Mouse (Mus musculus): ENCODE data around the gene Gm45711. TPM values are rescaled to one million over a fixed set of nuclear protein-coding genes. Genes with fewer than 3 reads are reported as not detected.

Gm45711 gene
- polyA plus RNA-seq, 1 experiment from 2014 or later, result not detected

- peak; percentile 4; the same call in 1 of the 2 replicates for ATAC-seq (replicated peaks; ENCODE audit: insufficient number of reproducible peaks, low FRiP score, low TSS enrichment, low read depth)
- DNase-seq (ENCODE audit: low spot score), result peak; percentile 91
- H3K4me2 ChIP-seq (ENCODE audit: low read depth, low read length), result no peak overlapping the region
- no peak overlapping the region for H3K9ac ChIP-seq (replicated peaks; ENCODE audit: low read length)
- no peak overlapping the region for H3K4me3 ChIP-seq (ENCODE audit: low read depth, low read length)
- H3K27ac ChIP-seq (replicated peaks; ENCODE audit: low read depth, low read length), result no peak overlapping the region
- no peaks in the 10 kb centered on the region for H3K9me3 ChIP-seq (replicated peaks; ENCODE audit: control insufficient read depth, low read length)
- H3K27me3 ChIP-seq (ENCODE audit: control insufficient read depth, insufficient read depth, low read length), result no peaks in the 10 kb centered on the region
- H3K4me1 ChIP-seq (ENCODE audit: control insufficient read depth, insufficient read depth, low read length), result no peaks in the 10 kb centered on the region
- H3K36me3 ChIP-seq (replicated peaks; ENCODE audit: control insufficient read depth, insufficient read depth, low read depth, low read length), result peaks cover 3% of the 10 kb centered on the region; the same call in 1 of the 2 replicates
- WGBS, result 15% methylated on average over 7 of the region's 7 CpGs
These were observed 34.1 kb upstream of the Gm45711 start for GRCm38 (mm10) chr8:104343957-104344356.

GRCm38 (mm10) chr8:104342426-104342825 lies 32.5 kb upstream of the Gm45711 start:
- H3K4me1 ChIP-seq (ENCODE audit: control insufficient read depth, insufficient read depth, low read length), result no peaks in the 10 kb centered on the region
- WGBS, result 80% methylated on average over 5 of the region's 5 CpGs
- no peaks in the 10 kb centered on the region for H3K27me3 ChIP-seq (ENCODE audit: control insufficient read depth, insufficient read depth, low read length)
- ATAC-seq (replicated peaks; ENCODE audit: insufficient number of reproducible peaks, low FRiP score, low TSS enrichment, low read depth) (no peak), DNase-seq (ENCODE audit: low spot score) (no peak)
- H3K27ac ChIP-seq (replicated peaks; ENCODE audit: low read depth, low read length), result no peak overlapping the region
- H3K9me3 ChIP-seq (replicated peaks; ENCODE audit: control insufficient read depth, low read length), result no peaks in the 10 kb centered on the region
- no peak overlapping the region for H3K4me2 ChIP-seq (ENCODE audit: low read depth, low read length)
- H3K4me3 ChIP-seq (ENCODE audit: low read depth, low read length), result no peak overlapping the region
- H3K9ac ChIP-seq (replicated peaks; ENCODE audit: low read length), result no peak overlapping the region
- peaks cover 3% of the 10 kb centered on the region; the same call in 1 of the 2 replicates for H3K36me3 ChIP-seq (replicated peaks; ENCODE audit: control insufficient read depth, insufficient read depth, low read depth, low read length)

GRCm38 (mm10) chr8:104341678-104342077 lies 31.8 kb upstream of the Gm45711 start:
- H3K4me2 ChIP-seq (ENCODE audit: low read depth, low read length), result peak overlapping the region; percentile 64
- H3K4me3 ChIP-seq (ENCODE audit: low read depth, low read length), result peak overlapping the region; percentile 56
- DNase-seq (ENCODE audit: low spot score) (no peak), ATAC-seq (replicated peaks; ENCODE audit: insufficient number of reproducible peaks, low FRiP score, low TSS enrichment, low read depth) (0 out of 2 replicates have a peak, but pooled peaks have one; percentile 4)
- 32% methylated on average over 6 of the region's 6 CpGs for WGBS
- H3K9ac ChIP-seq (replicated peaks; ENCODE audit: low read length), result no peak overlapping the region
- no peaks in the 10 kb centered on the region for H3K4me1 ChIP-seq (ENCODE audit: control insufficient read depth, insufficient read depth, low read length)
- H3K27me3 ChIP-seq (ENCODE audit: control insufficient read depth, insufficient read depth, low read length), result no peaks in the 10 kb centered on the region
- H3K27ac ChIP-seq (replicated peaks; ENCODE audit: low read depth, low read length), result no peak overlapping the region
- peaks cover 3% of the 10 kb centered on the region; the same call in 1 of the 2 replicates for H3K36me3 ChIP-seq (replicated peaks; ENCODE audit: control insufficient read depth, insufficient read depth, low read depth, low read length)
- no peaks in the 10 kb centered on the region for H3K9me3 ChIP-seq (replicated peaks; ENCODE audit: control insufficient read depth, low read length)

- Histone ChIP-seq H3K27ac (replicated peaks; ENCODE audit: low read depth, low read length) (peak overlapping the region; percentile 53), H3K9me3 (replicated peaks; ENCODE audit: control insufficient read depth, low read length) (no peaks in the 10 kb centered on the region), H3K36me3 (replicated peaks; ENCODE audit: control insufficient read depth, insufficient read depth, low read depth, low read length) (no peaks in the 10 kb centered on the region; the same call in 1 of the 2 replicates), H3K27me3 (ENCODE audit: control insufficient read depth, insufficient read depth, low read length) (no peaks in the 10 kb centered on the region), H3K4me1 (ENCODE audit: control insufficient read depth, insufficient read depth, low read length) (no peaks in the 10 kb centered on the region), H3K4me3 (ENCODE audit: low read depth, low read length) (peak overlapping the region; percentile 56), H3K9ac (replicated peaks; ENCODE audit: low read length) (peak overlapping the region; percentile 88), H3K4me2 (ENCODE audit: low read depth, low read length) (peak overlapping the region; percentile 64)
- WGBS, result under 1% methylated on average over 23 of the region's 24 CpGs
- ATAC-seq (replicated peaks; ENCODE audit: insufficient number of reproducible peaks, low FRiP score, low TSS enrichment, low read depth), result peak; percentile 64
- DNase-seq (ENCODE audit: low spot score), result peak; percentile 79
These were observed 31.3 kb upstream of the Gm45711 start for GRCm38 (mm10) chr8:104341106-104341561.

GRCm38 (mm10) chr8:104340233-104341105 lies 30.6 kb upstream of the Gm45711 start:
- ATAC-seq (replicated peaks; ENCODE audit: insufficient number of reproducible peaks, low FRiP score, low TSS enrichment, low read depth), result peak; percentile 83
- H3K9me3 ChIP-seq (replicated peaks; ENCODE audit: control insufficient read depth, low read length), result no peaks in the 10 kb centered on the region
- H3K4me1 ChIP-seq (ENCODE audit: control insufficient read depth, insufficient read depth, low read length), result no peaks in the 10 kb centered on the region
- peak overlapping the region; percentile 64 for H3K4me2 ChIP-seq (ENCODE audit: low read depth, low read length)
- WGBS, result under 1% methylated on average over 52 of the region's 54 CpGs
- no peaks in the 10 kb centered on the region; the same call in 1 of the 2 replicates for H3K36me3 ChIP-seq (replicated peaks; ENCODE audit: control insufficient read depth, insufficient read depth, low read depth, low read length)
- H3K27ac ChIP-seq (replicated peaks; ENCODE audit: low read depth, low read length), result peak overlapping the region; percentile 53
- H3K9ac ChIP-seq (replicated peaks; ENCODE audit: low read length), result peak overlapping the region; percentile 88
- peak; percentile 83 for DNase-seq (ENCODE audit: low spot score)
- H3K4me3 ChIP-seq (ENCODE audit: low read depth, low read length), result peak overlapping the region; percentile 56
- no peaks in the 10 kb centered on the region for H3K27me3 ChIP-seq (ENCODE audit: control insufficient read depth, insufficient read depth, low read length)

- Histone ChIP-seq H3K27me3 (ENCODE audit: control insufficient read depth, insufficient read depth, low read length) (no peaks in the 10 kb centered on the region), H3K36me3 (replicated peaks; ENCODE audit: control insufficient read depth, insufficient read depth, low read depth, low read length) (no peaks in the 10 kb centered on the region; the same call in 1 of the 2 replicates), H3K4me1 (ENCODE audit: control insufficient read depth, insufficient read depth, low read length) (no peaks in the 10 kb centered on the region), H3K9me3 (replicated peaks; ENCODE audit: control insufficient read depth, low read length) (no peaks in the 10 kb centered on the region), H3K4me3 (ENCODE audit: low read depth, low read length) (peak overlapping the region; percentile 56), H3K27ac (replicated peaks; ENCODE audit: low read depth, low read length) (no peak overlapping the region), H3K9ac (replicated peaks; ENCODE audit: low read length) (peak overlapping the region; percentile 88), H3K4me2 (ENCODE audit: low read depth, low read length) (peak overlapping the region; percentile 64)
- WGBS, result 3% methylated on average over 6 of the region's 6 CpGs
- no peak for DNase-seq (ENCODE audit: low spot score)
- no peak for ATAC-seq (replicated peaks; ENCODE audit: insufficient number of reproducible peaks, low FRiP score, low TSS enrichment, low read depth)
These were observed 30.0 kb upstream of the Gm45711 start for GRCm38 (mm10) chr8:104339983-104340232.

- H3K27ac ChIP-seq (replicated peaks; ENCODE audit: low read depth, low read length), result no peak within 1 kb of the TSS
- no peaks in the 10 kb centered on the region for H3K27me3 ChIP-seq (ENCODE audit: control insufficient read depth, insufficient read depth, low read length)
- H3K9me3 ChIP-seq (replicated peaks; ENCODE audit: control insufficient read depth, low read length), result no peaks in the 10 kb centered on the region
- H3K4me2 ChIP-seq (ENCODE audit: low read depth, low read length), result peak within 1 kb of the TSS; percentile 64
- ATAC-seq (replicated peaks; ENCODE audit: insufficient number of reproducible peaks, low FRiP score, low TSS enrichment, low read depth) (no peak), DNase-seq (ENCODE audit: low spot score) (peak; percentile 15)
- no peaks in the 10 kb centered on the region for H3K36me3 ChIP-seq (replicated peaks; ENCODE audit: control insufficient read depth, insufficient read depth, low read depth, low read length)
- peak within 1 kb of the TSS; percentile 56 for H3K4me3 ChIP-seq (ENCODE audit: low read depth, low read length)
- H3K9ac ChIP-seq (replicated peaks; ENCODE audit: low read length), result peak within 1 kb of the TSS; percentile 88
- H3K4me1 ChIP-seq (ENCODE audit: control insufficient read depth, insufficient read depth, low read length), result no peaks in the 10 kb centered on the region
- 15% methylated on average over 17 of the region's 18 CpGs for WGBS
These were observed 29.5 kb upstream of the Gm45711 start, which contains the start of gene Cmtm3 for GRCm38 (mm10) chr8:104339229-104339982. Gene Cmtm3 (plus strand): TSS chr8:104339410.
